Mouse (Mus musculus) megakaryocyte, embryonic 14.5 days (primary cell): ENCODE data around the gene Adgrb2.

Source experiments
- FLI1 ChIP-seq: IDR thresholded peaks from 2 replicates; pipeline ENCODE4 v1.6.1; 2012; ENCODE audit warnings: low read length, inconsistent platforms, mixed read lengths
- GATA1 ChIP-seq: IDR thresholded peaks from 3 replicates; pipeline ENCODE4 v1.6.1; 2012; ENCODE audit warnings: mixed read lengths, low read length, inconsistent platforms, borderline replicate concordance

DNA sequence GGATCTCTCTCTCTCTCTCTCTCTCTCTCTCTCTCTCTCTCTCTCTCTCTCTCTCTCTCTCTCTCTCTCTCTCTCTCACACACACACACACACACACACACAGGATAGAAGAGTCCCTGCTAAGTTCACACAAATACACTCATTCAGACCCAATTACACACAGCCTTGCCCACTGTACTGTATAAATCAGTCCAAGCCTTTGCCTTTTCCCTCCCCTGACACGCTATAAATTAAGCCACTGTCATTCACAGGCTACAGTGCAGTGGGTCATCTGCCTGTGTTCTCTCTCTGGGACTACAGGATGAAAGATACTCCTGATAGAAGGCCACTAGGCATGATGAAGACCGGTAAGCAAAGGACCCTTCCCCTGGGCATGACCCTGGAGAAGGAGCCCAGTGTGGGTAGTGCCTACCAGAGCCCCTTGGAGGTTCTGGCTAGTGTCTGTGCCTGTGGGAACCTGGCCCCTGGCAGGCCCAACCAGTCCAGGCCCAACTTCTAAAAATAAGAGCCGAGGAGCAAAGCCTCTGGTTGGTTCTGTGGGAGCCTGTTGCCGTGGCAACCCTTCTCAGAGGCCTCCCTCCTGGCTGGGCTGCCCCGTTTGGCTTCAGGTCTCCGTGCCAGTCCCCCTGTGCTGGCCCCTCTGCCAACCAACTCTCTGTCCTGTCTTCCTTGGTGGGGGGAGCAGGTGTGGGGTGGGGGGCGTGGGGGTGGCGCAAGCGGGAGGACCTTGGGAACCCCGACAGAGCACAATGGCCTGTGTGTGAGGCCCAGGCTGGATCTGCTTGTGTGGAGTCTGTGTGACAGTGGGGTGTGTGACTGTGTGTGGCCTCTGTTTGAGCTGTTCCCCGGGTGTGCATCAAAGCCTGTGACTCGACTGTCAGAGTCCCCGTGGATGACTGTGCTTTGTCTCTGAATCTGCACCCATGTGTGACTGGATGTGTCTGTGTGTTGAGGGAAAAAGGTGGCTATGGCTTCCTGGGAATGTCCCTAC, 17.4 kb upstream of the Adgrb2 start:
- TF ChIP-seq GATA1: no peak
- no peak for TF ChIP-seq FLI1
